Mouse (Mus musculus): ENCODE measurements around the gene Entpd1. TPM values are rescaled to one million over a fixed set of nuclear protein-coding genes. Genes with fewer than 3 reads are reported as not detected.

Gene Entpd1
- 26.6 TPM for polyA plus RNA-seq (2014; fragmentation: Illumina TruSeq; extraction: RNeasy Lipid Tissue Mini Kit (QIAGEN cat#74804); ENCODE audit: low read depth, low replicate concordance)

DNA sequence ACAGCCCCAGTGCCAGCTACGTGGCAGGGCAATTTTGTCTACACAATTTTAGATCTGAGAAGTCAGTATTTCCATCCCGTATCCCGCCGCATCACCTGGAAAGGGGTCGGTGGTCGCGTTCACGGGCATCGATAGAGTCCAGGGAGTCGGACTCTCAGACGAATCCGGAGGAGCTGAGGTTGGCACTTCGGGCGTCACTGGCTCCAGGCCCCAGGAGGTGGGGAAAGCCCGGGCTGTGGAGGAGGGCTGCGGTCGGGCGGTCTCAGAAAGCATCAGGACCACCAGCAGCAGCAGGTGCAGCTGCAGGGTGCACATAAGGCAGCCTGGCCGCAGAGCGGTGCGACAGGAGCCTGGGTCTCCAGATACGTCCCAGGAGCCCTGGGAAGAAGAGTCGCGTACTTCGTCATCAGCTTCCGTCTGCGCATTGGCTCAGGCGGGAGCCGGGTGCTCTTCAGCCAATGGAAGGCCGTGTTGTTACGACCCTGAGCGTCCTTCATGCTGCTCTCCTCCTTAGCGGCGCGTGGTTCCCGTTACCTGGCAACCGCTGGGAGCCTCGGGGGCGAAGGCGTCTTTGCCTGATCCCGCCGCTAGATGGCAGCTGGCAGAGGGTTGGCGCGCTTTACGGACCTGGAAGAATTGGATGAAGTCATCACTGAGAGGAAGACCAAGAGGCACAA, at the start of gene Entpd1, which contains the start of gene Tctn3:
TSS of gene Entpd1 (plus strand) at position 537 of the 677 bp plus-strand sequence.
TSS of gene Tctn3 (minus strand) at position 404 of the 677 bp plus-strand sequence.

DNA sequence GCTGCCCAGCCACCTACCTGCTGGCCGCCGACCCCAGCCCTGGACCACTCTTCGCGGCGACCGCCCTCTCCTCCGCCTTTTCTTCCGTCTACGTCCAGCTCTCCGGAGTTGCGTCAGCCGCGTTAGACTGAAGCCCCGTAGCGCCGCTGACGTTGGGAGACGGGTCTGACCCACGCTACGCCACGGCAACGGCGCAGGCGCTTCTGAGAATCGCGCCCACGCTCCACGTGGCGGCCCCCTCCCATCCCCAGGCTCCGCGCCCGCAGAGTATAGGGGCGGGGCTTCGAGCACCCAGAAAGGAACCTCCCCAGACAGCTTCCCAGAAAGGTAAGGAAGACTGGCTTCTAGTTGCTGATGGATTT, 23.9 kb upstream of the Entpd1 start, which contains the start of gene Aldh18a1:
TSS of gene Aldh18a1 (minus strand) at position 171 of the 362 bp plus-strand sequence.

DNA sequence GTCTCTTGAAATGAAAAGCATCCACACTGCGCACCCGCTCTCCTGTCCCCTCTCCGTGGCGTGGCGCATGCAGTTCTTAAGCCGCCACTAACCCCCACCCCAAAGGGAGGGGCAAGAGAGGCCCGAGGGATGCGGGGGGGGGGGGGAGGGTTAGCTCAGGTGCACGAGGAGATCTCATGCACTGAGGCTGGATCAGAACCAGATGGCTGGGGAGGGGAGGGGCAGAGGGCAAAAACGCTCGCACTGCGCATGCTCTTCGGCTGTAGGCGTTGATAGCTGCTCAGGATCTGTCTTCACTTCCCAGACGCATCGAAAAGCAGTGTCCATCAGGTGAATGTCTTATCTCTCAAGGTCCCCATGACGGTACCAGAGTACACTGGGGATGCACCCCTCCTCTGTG, 136.4 kb downstream of the Entpd1 start, which contains the start of gene Cc2d2b:
TSS of gene Cc2d2b (plus strand) at position 195 of the 400 bp plus-strand sequence.

Other genes starting within 250 kb of the Entpd1 start
- gene Sorbs1, start 98.6 kb upstream of the Entpd1 start, polyA plus RNA-seq (2014; fragmentation: Illumina TruSeq; extraction: RNeasy Lipid Tissue Mini Kit (QIAGEN cat#74804); ENCODE audit: low read depth, low replicate concordance) = 188 TPM
- gene Aldh18a1, start 23.9 kb upstream of the Entpd1 start, polyA plus RNA-seq (2014; fragmentation: Illumina TruSeq; extraction: RNeasy Lipid Tissue Mini Kit (QIAGEN cat#74804); ENCODE audit: low read depth, low replicate concordance) = 13.7 TPM
- 11.3 TPM for gene Tctn3, start 133 bp upstream of the Entpd1 start, polyA plus RNA-seq (2014; fragmentation: Illumina TruSeq; extraction: RNeasy Lipid Tissue Mini Kit (QIAGEN cat#74804); ENCODE audit: low read depth, low replicate concordance)
- gene Cc2d2b, start 136.4 kb downstream of the Entpd1 start, polyA plus RNA-seq (2014; fragmentation: Illumina TruSeq; extraction: RNeasy Lipid Tissue Mini Kit (QIAGEN cat#74804); ENCODE audit: low read depth, low replicate concordance) = 0.43 TPM
- gene Ccnj, start 218.9 kb downstream of the Entpd1 start, polyA plus RNA-seq (2014; fragmentation: Illumina TruSeq; extraction: RNeasy Lipid Tissue Mini Kit (QIAGEN cat#74804); ENCODE audit: low read depth, low replicate concordance) = 4.6 TPM